Mouse (Mus musculus): ENCODE measurements around the gene Zzef1. TPM values are rescaled to one million over a fixed set of nuclear protein-coding genes. Genes with fewer than 3 reads are reported as not detected.
A peak's percentile ranks its signal among the peaks of the same experiment; 100 is the strongest.

Zzef1 gene
- total and polyA plus RNA-seq, 3 experiments, result 10.5 to 20.8 (median 16.8) TPM

DNA sequence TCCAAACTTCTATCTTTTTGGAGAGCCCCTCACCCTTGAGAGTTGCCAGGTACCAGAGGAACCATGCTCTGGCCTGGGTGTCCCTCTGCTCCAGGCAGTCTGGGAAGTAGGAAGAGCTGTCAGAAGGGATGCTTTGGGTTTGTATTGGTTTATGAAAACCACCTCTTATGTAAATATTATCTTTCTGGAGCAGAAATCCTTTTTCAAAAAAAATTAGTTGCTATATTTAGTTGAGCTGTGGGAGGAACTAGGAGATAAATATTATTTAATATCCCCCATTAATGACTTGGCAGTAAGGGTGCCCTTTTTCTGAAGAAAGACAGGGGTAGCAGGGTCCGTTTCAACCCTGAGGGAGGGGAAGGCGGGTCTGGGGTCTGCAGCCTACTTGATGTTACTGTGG lies 166.4 kb downstream of the Zzef1 start:
- Histone ChIP-seq H3K27ac (ENCODE audit: insufficient read depth, low read depth) (peak overlapping the region; percentile 70), H3K9ac (ENCODE audit: insufficient read depth, low read depth) (peak overlapping the region; percentile 68), H3K4me1 (ENCODE audit: control insufficient read depth in 1 of 2, insufficient read depth in 2 of 2) (peaks cover 34 to 83% of the 10 kb centered on the region in 2 experiments), H3K36me3 (replicated peaks in 1 of 2; ENCODE audit: control insufficient read depth in 1 of 2, insufficient read depth in 1 of 2, low read length in 1 of 2) (peaks cover 22 to 31% of the 10 kb centered on the region in 2 experiments), H3K4me3 (replicated peaks in 1 of 3; ENCODE audit: low read depth in 2 of 3, low read length in 2 of 3, poor library complexity in 1 of 3) (peak overlapping the region; percentile 75 to 95 (median 80)), H3K9me3 (replicated peaks; ENCODE audit: low read length) (no peaks in the 10 kb centered on the region), H3K79me2 (replicated peaks; ENCODE audit: control insufficient read depth, extremely low read depth, insufficient read depth, poor library complexity, severe bottlenecking) (peaks cover 47% of the 10 kb centered on the region), H3K4me2 (ENCODE audit: insufficient read depth, low read depth, poor library complexity, severe bottlenecking) (peak overlapping the region; percentile 72), H3K27me3 (replicated peaks) (no peaks in the 10 kb centered on the region)
- no peak for TF ChIP-seq USF2 (conservative IDR thresholded peaks at IDR 0.05; ENCODE audit: low read depth, low read length)
- TF ChIP-seq JUND (conservative IDR thresholded peaks at IDR 0.05; ENCODE audit: low read depth, low read length), result no peak
- TF ChIP-seq GABPA (IDR thresholded peaks at IDR 0.05; ENCODE audit: insufficient replicate concordance, low read depth, low read length), result no peak
- TF ChIP-seq NELFE (IDR thresholded peaks at IDR 0.05; ENCODE audit: low read depth, low read length), result no peak
- no peak for TF ChIP-seq ZNF384 (IDR thresholded peaks at IDR 0.05; ENCODE audit: low read depth, low read length)
- TF ChIP-seq MAFK (IDR thresholded peaks at IDR 0.05; ENCODE audit: insufficient replicate concordance, low read length), result no peak
- no peak for TF ChIP-seq EP300 (IDR thresholded peaks at IDR 0.05; ENCODE audit: low read length)
- TF ChIP-seq MYC (IDR thresholded peaks at IDR 0.05; ENCODE audit: low read depth, low read length), result no peak
- TF ChIP-seq JUN (IDR thresholded peaks at IDR 0.05; ENCODE audit: insufficient read depth, low read depth, low read length), result no peak
- TF ChIP-seq MAX (IDR thresholded peaks at IDR 0.05; ENCODE audit: low read length), result no peak
- TF ChIP-seq SIN3A (IDR thresholded peaks at IDR 0.05; ENCODE audit: low read length), result no peak
- TF ChIP-seq MEF2A (IDR thresholded peaks at IDR 0.05; ENCODE audit: borderline replicate concordance, low read depth, low read length), result no peak
- TF ChIP-seq POLR2AphosphoS2 (IDR thresholded peaks at IDR 0.05; ENCODE audit: low read depth, low read length), result no peak
- TF ChIP-seq HCFC1 (IDR thresholded peaks at IDR 0.05; ENCODE audit: low read depth, low read length), result no peak
- no peak for TF ChIP-seq ELF1 (IDR thresholded peaks at IDR 0.05; ENCODE audit: low read depth, low read length)
- dilution Hi-C loops (cut with MboI; ENCODE audit: extremely low pct_ligation_motif_present, extremely low pct_unique_long_range_greater_than_20kb, low sequenced_read_pairs) (no loop called here), in situ Hi-C loops (cut with MboI; ENCODE audit: low pct_ligation_motif_present, low pct_unique_long_range_greater_than_20kb, low sequenced_read_pairs) (no loop called here)
- DNase-seq (ENCODE audit: extremely low read depth), result no peak

GRCm38 (mm10) chr11:72963058-72963788 lies 167.2 kb downstream of the Zzef1 start:
- H3K9ac ChIP-seq (ENCODE audit: insufficient read depth, low read depth), result peak overlapping the region; percentile 68
- H3K36me3 ChIP-seq (replicated peaks in 1 of 2; ENCODE audit: control insufficient read depth in 1 of 2, insufficient read depth in 1 of 2, low read length in 1 of 2), result peaks cover 30 to 40% of the 10 kb centered on the region in 2 experiments
- peak overlapping the region; percentile 72 for H3K4me2 ChIP-seq (ENCODE audit: insufficient read depth, low read depth, poor library complexity, severe bottlenecking)
- H3K27ac ChIP-seq (ENCODE audit: insufficient read depth, low read depth), result peak overlapping the region; percentile 70
- dilution Hi-C loops (cut with MboI; ENCODE audit: extremely low pct_ligation_motif_present, extremely low pct_unique_long_range_greater_than_20kb, low sequenced_read_pairs) (no loop called here), in situ Hi-C loops (cut with MboI; ENCODE audit: low pct_ligation_motif_present, low pct_unique_long_range_greater_than_20kb, low sequenced_read_pairs) (no loop called here)
- H3K27me3 ChIP-seq (replicated peaks), result no peaks in the 10 kb centered on the region
- peak overlapping the region; percentile 75 to 95 (median 80) for H3K4me3 ChIP-seq (replicated peaks in 1 of 3; ENCODE audit: low read depth in 2 of 3, low read length in 2 of 3, poor library complexity in 1 of 3)
- no peaks in the 10 kb centered on the region for H3K9me3 ChIP-seq (replicated peaks; ENCODE audit: low read length)
- TF ChIP-seq TBP (conservative IDR thresholded peaks at IDR 0.05; ENCODE audit: low read depth, low read length) (no peak), CHD2 (IDR thresholded peaks at IDR 0.05; ENCODE audit: low read length) (peak; percentile 54; the same call in 1 of the 2 replicates), UBTF (IDR thresholded peaks at IDR 0.05; ENCODE audit: low read depth, low read length) (peak; percentile 60), POLR2A (IDR thresholded peaks at IDR 0.05; ENCODE audit: low read depth, low read length) (peak; percentile 65), ZMIZ1 (IDR thresholded peaks at IDR 0.05; ENCODE audit: low read depth, low read length) (peak; percentile 67; the same call in 1 of the 2 replicates), RCOR1 (conservative IDR thresholded peaks at IDR 0.05; ENCODE audit: low read depth, low read length) (no peak), MEF2A (IDR thresholded peaks at IDR 0.05; ENCODE audit: borderline replicate concordance, low read depth, low read length) (0 out of 2 replicates have a peak, but pooled peaks have one; percentile 8), KAT2A (IDR thresholded peaks at IDR 0.05; ENCODE audit: insufficient replicate concordance, low read length) (no peak), MXI1 (IDR thresholded peaks at IDR 0.05; ENCODE audit: low read depth, low read length) (0 out of 2 replicates have a peak, but pooled peaks have one; percentile 57), CHD1 (IDR thresholded peaks at IDR 0.05; ENCODE audit: low read depth, low read length) (peak; percentile 83), NELFE (IDR thresholded peaks at IDR 0.05; ENCODE audit: low read depth, low read length) (0 out of 2 replicates have a peak, but pooled peaks have one; percentile 26)
- H3K4me1 ChIP-seq (ENCODE audit: control insufficient read depth in 1 of 2, insufficient read depth in 2 of 2), result peaks cover 29 to 81% of the 10 kb centered on the region in 2 experiments
- DNase-seq (ENCODE audit: extremely low read depth), result no peak
- peaks cover 48% of the 10 kb centered on the region for H3K79me2 ChIP-seq (replicated peaks; ENCODE audit: control insufficient read depth, extremely low read depth, insufficient read depth, poor library complexity, severe bottlenecking)

Measured in CH12.LX (cell line).